Mouse (Mus musculus) olfactory bulb, adult 2 months (tissue): ENCODE results near the gene Dynll1.

ENCODE experiments used
- CTCF ChIP-seq: fragments of 200-500 bp; IDR thresholded peaks from 2 replicates; pipeline ENCODE4 v1.5.1; 2012; ENCODE audit warnings: low read depth, mild to moderate bottlenecking, low read length, moderate library complexity; ENCODE audit not compliant: insufficient read depth
- POLR2A ChIP-seq: fragments of 200-500 bp; IDR thresholded peaks from 2 replicates; pipeline ENCODE4 v1.6.1; 2012; ENCODE audit warnings: mild to moderate bottlenecking, low read depth, low read length, moderate library complexity; ENCODE audit not compliant: insufficient read depth

DNA sequence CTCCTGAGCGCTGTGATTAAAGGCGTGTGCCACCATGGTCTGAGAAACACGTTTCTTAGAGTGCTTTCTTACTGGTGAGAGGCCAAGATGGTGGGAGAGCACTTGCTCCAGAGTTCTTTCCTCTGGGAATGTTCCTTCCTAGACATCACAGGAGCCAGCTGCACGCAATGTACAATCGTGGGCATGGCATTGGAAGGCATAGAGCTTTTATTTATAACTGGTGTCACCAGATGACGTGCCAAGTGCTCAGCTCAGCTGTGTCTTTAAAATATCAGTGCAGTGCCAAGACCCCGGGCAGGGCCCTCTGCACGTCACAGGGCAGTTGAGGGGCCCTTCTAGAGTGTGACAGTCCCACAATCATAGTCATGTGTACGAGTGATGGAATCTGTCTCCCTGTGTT is 30.2 kb upstream of the Dynll1 start:
- TF ChIP-seq CTCF (no peak), POLR2A (no peak)
